Mouse (Mus musculus) cortical plate, adult 2 months (tissue): Measurements from ENCODE around the gene Gabbr2. TPM values are rescaled to one million over a fixed set of nuclear protein-coding genes. Genes with fewer than 3 reads are reported as not detected.

ENCODE experiments used
- H3K27ac ChIP-seq: fragments of 200-500 bp; 2 replicates; pipeline ENCODE4 v1.5.1; 2012; ENCODE audit warnings: low read length, control low read depth, inconsistent platforms; ENCODE audit not compliant: insufficient read depth
- H3K4me1 ChIP-seq: fragments of 200-500 bp; 2 replicates; pipeline ENCODE4 v1.6.1; 2011; ENCODE audit warnings: low read length; ENCODE audit not compliant: control insufficient read depth, insufficient read depth
- H3K4me3 ChIP-seq: fragments of 200-500 bp; 2 replicates; pipeline ENCODE4 v1.5.1; 2011; ENCODE audit warnings: mild to moderate bottlenecking, low read length, control low read depth; ENCODE audit not compliant: insufficient read depth
- CTCF ChIP-seq: fragments of 200-500 bp; IDR thresholded peaks from 2 replicates; pipeline ENCODE4 v1.5.1; 2011; ENCODE audit warnings: mild to moderate bottlenecking, control low read depth, low read length; ENCODE audit not compliant: insufficient read depth; ENCODE audit errors: extremely low read depth
- POLR2A ChIP-seq: fragments of 200-500 bp; IDR thresholded peaks from 2 replicates; pipeline ENCODE4 v1.6.1; 2011; ENCODE audit warnings: mild to moderate bottlenecking, low read length, control low read depth; ENCODE audit not compliant: insufficient read depth; ENCODE audit errors: extremely low read depth
- polyA plus RNA-seq: library from polyadenylated mRNA; depleted of rRNA; stranded (reverse); fragments of >200 nt; gene quantifications from 2 replicates; pipeline ENCODE4 v1.2.3, GENCODE M21; 2012

Gene Gabbr2
- polyA plus RNA-seq, 1 experiment: 139 TPM

GRCm38 (mm10) chr4:46872750-46873149 lies 118.9 kb downstream of the Gabbr2 start:
- 0 out of 2 replicates have a peak overlapping the region, but pooled peaks have one; percentile 14 for H3K27ac ChIP-seq
- no peak overlapping the region for H3K4me3 ChIP-seq
- peaks cover 23% of the 10 kb centered on the region for H3K4me1 ChIP-seq
- TF ChIP-seq CTCF: no peak
- no peak for TF ChIP-seq POLR2A

DNA sequence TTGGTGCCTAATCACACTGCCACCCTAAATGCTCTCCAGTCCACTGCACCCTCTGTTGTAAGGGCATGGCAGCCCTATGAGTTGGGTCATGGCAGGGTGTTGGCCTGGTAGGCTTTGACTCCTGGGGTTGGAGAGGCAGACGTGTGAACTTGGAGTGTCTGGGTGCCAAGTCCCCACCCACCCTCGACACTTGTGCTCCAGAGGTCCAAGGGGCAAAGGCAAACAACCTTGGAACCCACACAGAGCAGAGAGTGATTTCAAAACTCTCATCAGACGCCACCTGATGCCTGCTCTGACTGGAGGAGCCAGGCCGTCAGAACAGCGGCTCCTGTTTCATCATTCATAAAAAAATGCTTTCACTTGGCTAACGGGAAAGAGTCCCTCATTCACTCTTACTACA lies 121.5 kb downstream of the Gabbr2 start:
- H3K4me3 ChIP-seq: no peak overlapping the region
- no peak overlapping the region for H3K27ac ChIP-seq
- TF ChIP-seq CTCF: no peak
- TF ChIP-seq POLR2A: no peak
- peaks cover 31% of the 10 kb centered on the region for H3K4me1 ChIP-seq

DNA sequence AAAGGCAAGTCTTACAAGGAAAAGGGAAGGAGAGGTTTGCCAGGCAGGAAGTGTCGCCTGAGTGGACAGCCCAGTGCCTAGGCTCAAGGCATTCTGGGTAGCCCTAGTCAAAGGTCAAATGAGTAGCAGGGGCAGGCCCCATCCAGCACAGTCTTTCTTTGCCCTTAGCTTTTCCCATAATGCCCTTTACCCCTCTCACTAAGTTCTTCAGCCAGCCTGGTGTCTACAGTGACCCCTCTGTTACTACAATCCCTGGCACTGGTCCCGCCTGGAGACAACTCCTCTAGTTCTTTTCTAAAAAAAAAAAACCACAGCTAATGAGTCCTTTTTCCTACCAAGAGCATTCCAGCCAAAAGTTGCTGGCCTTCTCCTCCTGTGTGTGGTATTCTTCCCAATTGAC lies 122.3 kb downstream of the Gabbr2 start:
- peaks cover 30% of the 10 kb centered on the region for H3K4me1 ChIP-seq
- TF ChIP-seq POLR2A (no peak), CTCF (no peak)
- H3K27ac ChIP-seq: no peak overlapping the region
- no peak overlapping the region for H3K4me3 ChIP-seq

- H3K4me3 ChIP-seq: no peak overlapping the region
- peaks cover 28% of the 10 kb centered on the region for H3K4me1 ChIP-seq
- no peak for TF ChIP-seq CTCF
- no peak for TF ChIP-seq POLR2A
- no peak overlapping the region for H3K27ac ChIP-seq
Measured at GRCm38 (mm10) chr4:46868921-46869320, 122.8 kb downstream of the Gabbr2 start.

- Histone ChIP-seq H3K27ac (no peak overlapping the region), H3K4me1 (peaks cover 28% of the 10 kb centered on the region), H3K4me3 (no peak overlapping the region)
- TF ChIP-seq CTCF (no peak), POLR2A (no peak)
Measured at GRCm38 (mm10) chr4:46868181-46868580, 123.5 kb downstream of the Gabbr2 start.

DNA sequence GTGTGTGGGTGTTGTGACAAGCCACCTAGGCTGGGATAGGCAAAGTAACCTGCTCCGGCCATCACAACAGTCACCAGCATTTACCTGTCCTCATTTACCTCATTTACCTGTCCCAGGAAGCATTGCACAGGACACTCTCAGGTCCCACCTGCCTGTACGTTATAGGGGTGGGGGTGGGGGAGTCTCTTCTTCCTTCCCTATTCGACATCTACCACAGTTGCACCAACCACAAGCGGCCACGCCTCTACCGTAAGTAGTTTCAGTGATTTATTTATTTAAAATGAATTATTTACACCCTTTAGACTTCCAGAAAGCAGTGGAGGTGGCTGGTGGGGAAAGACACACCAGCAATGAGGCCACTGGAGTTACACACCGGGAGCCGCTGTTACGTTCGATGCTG lies 123.9 kb downstream of the Gabbr2 start:
- no peak overlapping the region for H3K4me3 ChIP-seq
- no peak overlapping the region for H3K27ac ChIP-seq
- TF ChIP-seq CTCF (no peak), POLR2A (no peak)
- H3K4me1 ChIP-seq: peaks cover 28% of the 10 kb centered on the region

GRCm38 (mm10) chr4:46866070-46866469 lies 125.6 kb downstream of the Gabbr2 start:
- Histone ChIP-seq H3K4me3 (no peak overlapping the region), H3K27ac (no peak overlapping the region), H3K4me1 (peaks cover 18% of the 10 kb centered on the region)
- TF ChIP-seq POLR2A (no peak), CTCF (no peak)

DNA sequence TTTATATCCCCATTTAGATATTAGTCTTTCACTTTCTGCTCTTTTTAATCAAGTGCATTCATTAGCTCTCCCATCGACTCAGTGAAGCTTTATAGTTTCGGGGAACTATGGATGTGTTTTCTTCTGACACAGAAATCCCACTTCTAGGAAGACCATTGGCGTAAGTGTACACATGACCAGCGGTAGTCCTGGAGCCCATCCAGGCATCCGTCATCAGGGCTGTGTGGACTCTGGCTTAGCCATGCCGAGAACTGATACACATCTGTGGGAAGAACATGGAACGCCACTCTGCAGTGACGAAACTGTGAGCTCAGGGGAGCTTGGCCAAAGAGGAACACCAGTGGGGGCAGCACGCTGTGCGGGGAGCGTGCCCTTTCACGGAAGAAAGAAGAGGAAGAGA lies 128.0 kb downstream of the Gabbr2 start:
- TF ChIP-seq CTCF (no peak), POLR2A (no peak)
- H3K27ac ChIP-seq: 0 out of 2 replicates have a peak overlapping the region, but pooled peaks have one; percentile 21
- no peak overlapping the region for H3K4me3 ChIP-seq
- peaks cover 12% of the 10 kb centered on the region for H3K4me1 ChIP-seq

GRCm38 (mm10) chr4:46862677-46863076 lies 129.0 kb downstream of the Gabbr2 start:
- Histone ChIP-seq H3K27ac (no peak overlapping the region), H3K4me3 (no peak overlapping the region), H3K4me1 (peaks cover 12% of the 10 kb centered on the region)
- no peak for TF ChIP-seq CTCF
- TF ChIP-seq POLR2A: no peak

DNA sequence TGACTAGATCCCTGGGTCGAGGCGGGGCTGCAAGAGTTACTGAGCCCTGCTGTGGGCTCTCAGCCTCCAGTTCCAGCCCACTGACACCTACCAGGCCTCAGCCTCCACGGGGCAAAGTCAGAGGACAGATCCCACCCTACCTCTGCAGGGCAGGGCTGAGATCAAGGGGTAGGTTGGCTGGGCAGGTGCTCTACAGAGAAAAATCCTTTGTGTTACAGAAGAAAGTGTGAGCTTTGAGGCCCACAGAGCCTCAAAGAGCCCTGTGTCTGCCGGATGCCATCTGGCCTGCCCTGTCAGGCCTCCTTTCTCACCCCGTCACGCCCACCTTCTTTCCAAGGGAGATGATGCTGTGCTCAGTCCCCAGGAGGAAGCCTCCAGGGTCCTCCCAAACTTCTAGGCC lies 131.1 kb downstream of the Gabbr2 start:
- H3K27ac ChIP-seq: no peak overlapping the region
- H3K4me1 ChIP-seq: peaks cover 4% of the 10 kb centered on the region; the same call in 1 of the 2 replicates
- H3K4me3 ChIP-seq: no peak overlapping the region
- no peak for TF ChIP-seq POLR2A

- Histone ChIP-seq H3K27ac (no peak overlapping the region), H3K4me1 (peaks cover 5% of the 10 kb centered on the region; the same call in 1 of the 2 replicates), H3K4me3 (no peak overlapping the region)
- TF ChIP-seq POLR2A (no peak), CTCF (peak; percentile 16; the same call in 1 of the 2 replicates)
Measured at GRCm38 (mm10) chr4:46858899-46859298, 132.8 kb downstream of the Gabbr2 start.
